Mouse (Mus musculus) liver, embryonic 14.5 days (tissue): ENCODE measurements around the gene Cox10. TPM values are rescaled to one million over a fixed set of nuclear protein-coding genes. Genes with fewer than 3 reads are reported as not detected.

Source experiments
- ATAC-seq: fragments of 200-750 bp; cut with Nextera tagmentation; 2 replicates; pipeline ENCODE4 v1.8.0; 2017; ENCODE audit warnings: moderate number of reproducible peaks, mild to moderate bottlenecking, moderate library complexity; ENCODE audit not compliant: insufficient read depth
- DNase-seq, 3 experiments: peaks; one replicate each; pipeline ENCODE4 v3.0.0-alpha.2; 2012 to 2013; ENCODE audit warnings: low read depth in 3 of 3, low spot score in 3 of 3
- H3K27ac ChIP-seq: fragments of 300-500 bp; sonication (generic); 2 replicates; pipeline ENCODE4 v1.5.1; 2014; ENCODE audit warnings: moderate library complexity, mild to moderate bottlenecking, control low read depth, inconsistent platforms
- H3K27me3 ChIP-seq: fragments of 300-500 bp; sonication (generic); 2 replicates; pipeline ENCODE4 v1.6.1; 2014; ENCODE audit warnings: mild to moderate bottlenecking, low read length, moderate library complexity; ENCODE audit not compliant: control insufficient read depth, insufficient read depth
- H3K36me3 ChIP-seq: fragments of 300-500 bp; sonication (generic); replicated peaks from 2 replicates; pipeline ENCODE4 v1.6.1; 2014; ENCODE audit warnings: low read depth; ENCODE audit not compliant: control insufficient read depth, insufficient read depth
- H3K4me1 ChIP-seq, 2 experiments: fragments of 200-500 bp in 1 of 2; fragments of 300-500 bp in 1 of 2; sonication (generic) in 1 of 2; replicated peaks; 2 replicates each; pipeline ENCODE4 v1.6.1; 2012 to 2014; ENCODE audit warnings: antibody characterized with exemption in 1 of 2, inconsistent platforms in 1 of 2, low read length in 1 of 2; ENCODE audit not compliant: control insufficient read depth in 2 of 2, insufficient read depth in 2 of 2
- H3K4me2 ChIP-seq: fragments of 300-500 bp; sonication (generic); 2 replicates; pipeline ENCODE4 v1.6.1; 2014; ENCODE audit warnings: low read depth, mild to moderate bottlenecking, control low read depth, moderate library complexity
- H3K4me3 ChIP-seq, 2 experiments: fragments of 200-500 bp in 1 of 2; fragments of 300-500 bp in 1 of 2; sonication (generic) in 1 of 2; 2 replicates each; pipeline ENCODE4 v1.5.1; 2012 to 2014; ENCODE audit warnings: low read depth in 2 of 2, low read length in 2 of 2, mild to moderate bottlenecking in 2 of 2, control low read depth in 1 of 2, inconsistent platforms in 1 of 2, moderate library complexity in 1 of 2; ENCODE audit not compliant: insufficient read depth in 1 of 2
- H3K9ac ChIP-seq: fragments of 300-500 bp; sonication (generic); replicated peaks from 2 replicates; pipeline ENCODE4 v1.6.1; 2014; ENCODE audit warnings: mild to moderate bottlenecking, control low read depth, moderate library complexity
- H3K9me3 ChIP-seq: fragments of 300-500 bp; sonication (generic); 2 replicates; pipeline ENCODE4 v1.6.1; 2016; ENCODE audit warnings: low read length, mixed read lengths; ENCODE audit not compliant: control insufficient read depth
- CTCF ChIP-seq: IDR thresholded peaks from 2 replicates; pipeline ENCODE4 v1.5.1; 2016; ENCODE audit warnings: antibody characterized with exemption, low read depth, control low read depth
- EP300 ChIP-seq: IDR thresholded peaks from 2 replicates; pipeline ENCODE4 v1.6.1; 2016; ENCODE audit warnings: antibody characterized with exemption, low read depth
- WGBS: fragments of 180-500 bp; shearing (Covaris S2); extraction: QIAGEN DNeasy Blood & Tissue Kit; methylation state at CpG from one replicate; pipeline ENCODE4 v1.1.7; 2014; ENCODE audit not compliant: insufficient replicate concordance; 5-methylcytosine and 5-hydroxymethylcytosine counted together
- polyA plus RNA-seq, 2 experiments: library from polyadenylated mRNA; depleted of rRNA in 1 of 2; stranded (reverse) in 1 of 2; unstranded in 1 of 2; fragments of >200 nt; fragmentation: Nextera tagmentation in 1 of 2; extraction: Ambion mirVana in 1 of 2; gene quantifications; 2 replicates each; pipeline versions ENCODE4 v1.2.1 to v1.2.3; 2012 to 2014

The Cox10 gene
- polyA plus RNA-seq, 2 experiments: 4.3 to 9.2 TPM

- H3K9ac ChIP-seq: no peak overlapping the region
- no peak overlapping the region for H3K27ac ChIP-seq
- no peak overlapping the region for H3K4me2 ChIP-seq
- TF ChIP-seq CTCF (no peak), EP300 (no peak)
- H3K36me3 ChIP-seq: no peaks in the 10 kb centered on the region; the same call in 1 of the 2 replicates
- H3K4me1 ChIP-seq: no peaks in the 10 kb centered on the region
- ATAC-seq (no peak), DNase-seq (no peak)
- WGBS: 75% methylated on average over 5 of the region's 5 CpGs
- no peak overlapping the region for H3K4me3 ChIP-seq
- no peaks in the 10 kb centered on the region for H3K27me3 ChIP-seq
- no peaks in the 10 kb centered on the region for H3K9me3 ChIP-seq
Measured at GRCm38 (mm10) chr11:64053371-64053770, 25.9 kb downstream of the Cox10 start.

GRCm38 (mm10) chr11:64051195-64051968 is 27.9 kb downstream of the Cox10 start:
- no peak overlapping the region for H3K4me3 ChIP-seq
- no peak overlapping the region for H3K4me2 ChIP-seq
- no peaks in the 10 kb centered on the region for H3K36me3 ChIP-seq
- H3K27ac ChIP-seq: no peak overlapping the region
- 48% methylated on average over 9 of the region's 9 CpGs for WGBS
- H3K4me1 ChIP-seq: no peaks in the 10 kb centered on the region
- no peak for DNase-seq
- ATAC-seq: no peak
- TF ChIP-seq CTCF (no peak), EP300 (no peak)
- no peak overlapping the region for H3K9ac ChIP-seq
- H3K27me3 ChIP-seq: no peaks in the 10 kb centered on the region
- no peaks in the 10 kb centered on the region for H3K9me3 ChIP-seq

- no peak for TF ChIP-seq EP300
- no peak for TF ChIP-seq CTCF
- no peak overlapping the region for H3K4me3 ChIP-seq
- H3K9me3 ChIP-seq: no peaks in the 10 kb centered on the region
- DNase-seq (no peak), ATAC-seq (no peak)
- H3K9ac ChIP-seq: no peak overlapping the region
- H3K27ac ChIP-seq: no peak overlapping the region
- H3K27me3 ChIP-seq: no peaks in the 10 kb centered on the region
- no peaks in the 10 kb centered on the region for H3K4me1 ChIP-seq
- WGBS: 41% methylated on average over 13 of the region's 13 CpGs
- H3K36me3 ChIP-seq: no peaks in the 10 kb centered on the region
- no peak overlapping the region for H3K4me2 ChIP-seq
Measured at GRCm38 (mm10) chr11:64047432-64047831, 31.8 kb downstream of the Cox10 start.

- Histone ChIP-seq H3K4me1 (no peaks in the 10 kb centered on the region), H3K27ac (no peak overlapping the region), H3K36me3 (no peaks in the 10 kb centered on the region), H3K9ac (no peak overlapping the region), H3K9me3 (no peaks in the 10 kb centered on the region), H3K4me2 (no peak overlapping the region), H3K27me3 (no peaks in the 10 kb centered on the region), H3K4me3 (no peak overlapping the region)
- 77% methylated on average over 4 of the region's 4 CpGs for WGBS
- no peak for DNase-seq
- TF ChIP-seq EP300 (no peak), CTCF (no peak)
- ATAC-seq: no peak
Measured at GRCm38 (mm10) chr11:64045041-64045440, 34.2 kb downstream of the Cox10 start.

GRCm38 (mm10) chr11:64044024-64044423 is 35.2 kb downstream of the Cox10 start:
- WGBS: 80% methylated on average over 3 of the region's 3 CpGs
- no peak overlapping the region for H3K9ac ChIP-seq
- no peaks in the 10 kb centered on the region for H3K36me3 ChIP-seq
- DNase-seq (no peak), ATAC-seq (no peak)
- H3K4me3 ChIP-seq: no peak overlapping the region
- H3K4me2 ChIP-seq: no peak overlapping the region
- no peaks in the 10 kb centered on the region for H3K27me3 ChIP-seq
- TF ChIP-seq CTCF (no peak), EP300 (no peak)
- no peaks in the 10 kb centered on the region for H3K4me1 ChIP-seq
- no peak overlapping the region for H3K27ac ChIP-seq
- no peaks in the 10 kb centered on the region for H3K9me3 ChIP-seq
